Mouse (Mus musculus) forelimb bud, embryonic 11.5 days (tissue): Measurements from ENCODE around the gene Nfxl1.
"Not testable (repeated sequence)": the region's sequence is repeated elsewhere in the genome, so short reads cannot be mapped to it uniquely, and the experiment has no call there.

Experiments used
- DNase-seq: peaks from one replicate; pipeline ENCODE4 v3.0.0-alpha.2; 2012; ENCODE audit warnings: low read depth, low spot score

The Nfxl1 gene

DNA sequence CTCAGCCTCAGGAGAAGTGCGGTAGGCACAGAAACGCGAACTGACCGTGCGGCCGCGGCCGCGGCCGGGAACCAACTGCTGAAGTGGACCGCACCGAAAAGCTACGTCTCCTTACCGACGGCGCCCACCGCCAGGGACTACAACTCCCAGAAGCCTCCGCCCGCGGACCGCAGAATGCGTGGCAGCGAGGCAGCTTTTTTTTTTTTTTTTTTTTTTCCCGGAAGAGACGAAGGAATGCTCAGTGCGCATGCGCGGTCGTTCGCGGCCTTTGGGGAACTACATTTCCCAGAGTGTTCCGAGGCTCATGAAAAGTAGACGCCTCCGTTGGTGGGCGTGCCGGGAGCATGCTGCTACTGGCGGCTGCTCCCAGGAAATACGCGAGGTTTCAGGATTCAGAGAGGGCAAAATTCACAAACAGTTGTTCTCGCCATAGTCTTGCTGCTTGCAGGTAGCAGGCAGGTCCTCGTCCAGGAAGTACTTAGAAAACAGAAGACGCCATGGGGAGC, at the start of gene Nfxl1:
Gene Nfxl1, minus strand, starts transcription at position 141 of the 506 bp plus-strand sequence.
- DNase-seq, result peak; percentile 100

- no peak for DNase-seq
These were observed 43.7 kb upstream of the Nfxl1 start for GRCm38 (mm10) chr5:72603138-72603537.

GRCm38 (mm10) chr5:72601006-72601405, 41.5 kb upstream of the Nfxl1 start:
- peak; percentile 67 for DNase-seq

GRCm38 (mm10) chr5:72587192-72587681, 27.8 kb upstream of the Nfxl1 start, which contains the start of gene Gm5868:
Gene Gm5868, minus strand, starts transcription at chr5:72587551.
- no peak for DNase-seq

- not testable (repeated sequence) for DNase-seq
These were observed 27.2 kb upstream of the Nfxl1 start for GRCm38 (mm10) chr5:72586667-72587191.

DNA sequence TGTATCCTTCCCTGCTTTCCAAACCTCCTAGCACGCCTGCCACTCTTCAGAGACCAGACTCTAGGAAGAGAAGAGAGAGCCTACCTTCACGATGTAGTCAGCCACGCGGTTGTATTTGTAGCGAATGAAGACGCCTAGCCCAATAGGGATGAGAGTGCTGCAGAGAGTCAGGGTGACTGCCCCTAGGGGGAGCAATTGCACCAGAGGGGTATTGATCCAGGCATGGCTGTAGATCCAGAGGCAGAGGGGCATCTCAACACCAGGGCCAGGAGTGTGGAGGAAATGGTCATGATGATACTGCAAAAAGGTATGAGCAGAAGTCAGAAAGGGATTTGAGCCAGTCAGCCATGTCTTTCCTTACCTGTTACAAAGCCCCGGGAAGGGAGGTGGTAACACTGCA, 26.6 kb upstream of the Nfxl1 start:
- not testable (repeated sequence) for DNase-seq

DNA sequence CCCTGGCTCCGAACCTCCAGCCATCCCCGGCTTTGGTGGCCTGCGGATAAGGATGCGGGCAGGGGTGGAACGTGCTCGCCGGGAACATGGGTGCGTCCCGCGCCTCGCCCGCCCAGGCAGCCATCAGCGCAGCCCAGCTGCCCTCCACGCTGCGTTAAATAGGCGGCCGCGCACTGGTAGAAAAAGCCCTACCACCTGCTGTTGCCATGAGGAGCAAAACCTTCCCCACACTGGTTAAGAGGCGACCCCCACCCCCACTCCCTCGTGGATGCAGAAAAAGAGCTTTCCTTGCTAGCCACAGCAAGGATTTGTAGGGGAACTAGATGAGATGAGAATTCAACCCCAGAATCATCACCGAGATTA, 21.5 kb upstream of the Nfxl1 start, which contains the start of gene Zar1:
Gene Zar1, minus strand, starts transcription at position 285 of the 363 bp plus-strand sequence.
- not testable (repeated sequence) for DNase-seq

DNA sequence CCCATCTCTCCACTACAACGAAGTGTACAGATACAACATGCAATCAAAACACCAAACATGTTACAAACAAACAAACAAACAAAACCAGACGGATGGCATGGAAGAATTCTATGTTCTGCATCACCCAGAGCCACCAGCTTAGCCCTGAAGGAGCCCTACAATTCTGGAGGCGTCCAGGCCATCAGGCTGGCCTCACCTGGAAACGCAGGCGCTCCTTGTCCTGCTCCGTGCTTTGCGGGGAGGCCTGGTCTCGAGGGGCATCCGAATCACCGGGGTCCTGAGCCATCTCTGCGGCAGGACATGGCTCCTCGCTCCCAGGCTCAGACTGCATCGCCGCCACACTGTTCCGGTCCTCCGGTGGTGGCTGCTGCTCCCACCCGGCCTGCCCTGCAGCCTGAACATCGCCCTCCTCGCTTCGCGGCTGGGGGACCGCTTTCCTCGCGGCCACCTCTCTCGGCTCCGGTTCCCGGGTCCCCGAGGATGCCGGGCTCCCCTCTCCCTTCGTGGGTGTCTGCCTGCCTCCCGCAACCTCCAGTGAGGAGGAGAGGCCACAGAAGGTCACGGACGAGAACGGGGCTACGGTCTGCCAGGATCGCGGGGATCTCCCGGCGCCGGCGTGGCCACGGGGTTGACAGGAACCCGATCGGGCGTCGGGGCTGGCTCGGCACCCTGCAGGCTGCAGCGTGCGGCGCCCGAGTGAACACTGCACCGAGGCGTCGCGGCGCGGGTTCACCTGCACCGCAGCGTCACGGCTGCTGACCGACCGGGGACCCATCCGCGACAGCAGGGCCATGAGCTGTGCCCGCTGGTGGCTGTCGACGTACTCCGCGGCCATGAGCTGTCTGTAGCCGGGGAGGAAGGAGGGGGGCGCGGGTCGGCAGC, 20.8 kb upstream of the Nfxl1 start:
- DNase-seq, result not testable (repeated sequence)

DNA sequence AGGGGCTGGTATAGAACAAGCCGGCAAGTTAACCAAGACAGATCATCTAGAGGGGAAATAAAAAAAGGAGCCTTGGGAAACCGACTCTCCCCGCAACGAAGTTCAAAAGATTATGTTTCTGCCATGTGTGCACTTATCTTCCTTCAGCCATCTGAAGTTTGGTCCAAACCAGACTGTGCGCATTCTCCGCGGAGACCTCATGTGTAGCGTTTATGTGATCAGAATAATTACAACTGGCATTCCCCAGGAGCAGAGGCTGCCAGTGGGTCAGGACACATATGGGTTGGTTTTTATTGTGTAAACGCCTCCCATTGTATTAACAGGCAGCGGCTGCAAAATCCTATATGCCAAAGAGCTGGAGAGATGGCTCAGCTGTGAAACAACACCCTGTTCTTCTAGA, 20.1 kb upstream of the Nfxl1 start:
- DNase-seq, result not testable (repeated sequence)

- no peak for DNase-seq
These were observed 6.1 kb upstream of the Nfxl1 start for GRCm38 (mm10) chr5:72565621-72566020.

DNA sequence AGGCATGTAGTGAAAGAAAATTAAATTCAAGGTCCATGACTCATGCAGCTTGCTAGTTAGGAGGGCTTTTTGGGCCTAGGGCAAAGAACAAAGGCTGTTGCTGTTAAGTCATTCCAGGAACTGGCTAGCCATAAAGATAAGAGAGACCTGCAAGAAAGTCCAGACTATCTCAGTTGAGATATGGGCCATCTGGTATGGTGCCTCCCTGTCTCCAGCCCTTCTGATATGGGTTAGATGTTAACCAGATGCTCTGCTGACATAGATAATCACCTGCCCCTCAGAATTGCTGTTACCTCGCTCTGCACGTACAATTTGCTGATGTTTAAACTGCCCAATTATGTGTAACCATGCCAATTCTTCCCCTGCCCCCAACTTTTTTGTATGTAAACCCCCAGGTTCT, 3.7 kb upstream of the Nfxl1 start:
- not testable (repeated sequence) for DNase-seq

DNA sequence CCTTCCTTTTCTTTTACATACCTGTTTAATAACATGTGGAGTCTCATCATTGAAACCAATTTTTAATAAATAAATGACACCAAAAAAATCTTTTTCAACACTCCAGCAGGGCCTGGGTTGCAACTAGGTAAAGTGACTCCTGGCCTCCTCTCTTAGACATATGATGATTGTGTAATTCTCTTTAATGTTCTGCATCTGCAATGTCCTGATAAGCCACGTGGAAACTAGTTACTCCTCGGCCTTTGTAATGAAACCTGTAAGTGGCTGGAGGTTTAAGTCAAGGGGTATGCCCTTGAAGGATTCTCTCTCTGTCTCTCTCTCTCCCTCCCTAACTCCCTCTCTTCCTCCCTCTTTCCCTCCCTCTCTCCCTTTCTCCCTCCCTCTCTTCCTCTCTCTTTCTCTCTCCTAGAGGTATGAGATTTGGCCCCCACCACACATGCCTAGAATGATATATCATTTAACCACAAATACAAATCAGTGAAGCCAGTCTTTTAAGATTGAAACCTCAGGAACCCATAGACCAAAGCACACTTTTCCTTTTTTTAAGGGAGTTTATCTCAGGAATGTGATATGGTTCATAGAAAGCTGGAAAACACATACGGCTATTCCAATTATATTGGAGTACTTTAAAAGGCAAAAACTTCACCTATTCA, 1.6 kb upstream of the Nfxl1 start:
- no peak for DNase-seq

DNA sequence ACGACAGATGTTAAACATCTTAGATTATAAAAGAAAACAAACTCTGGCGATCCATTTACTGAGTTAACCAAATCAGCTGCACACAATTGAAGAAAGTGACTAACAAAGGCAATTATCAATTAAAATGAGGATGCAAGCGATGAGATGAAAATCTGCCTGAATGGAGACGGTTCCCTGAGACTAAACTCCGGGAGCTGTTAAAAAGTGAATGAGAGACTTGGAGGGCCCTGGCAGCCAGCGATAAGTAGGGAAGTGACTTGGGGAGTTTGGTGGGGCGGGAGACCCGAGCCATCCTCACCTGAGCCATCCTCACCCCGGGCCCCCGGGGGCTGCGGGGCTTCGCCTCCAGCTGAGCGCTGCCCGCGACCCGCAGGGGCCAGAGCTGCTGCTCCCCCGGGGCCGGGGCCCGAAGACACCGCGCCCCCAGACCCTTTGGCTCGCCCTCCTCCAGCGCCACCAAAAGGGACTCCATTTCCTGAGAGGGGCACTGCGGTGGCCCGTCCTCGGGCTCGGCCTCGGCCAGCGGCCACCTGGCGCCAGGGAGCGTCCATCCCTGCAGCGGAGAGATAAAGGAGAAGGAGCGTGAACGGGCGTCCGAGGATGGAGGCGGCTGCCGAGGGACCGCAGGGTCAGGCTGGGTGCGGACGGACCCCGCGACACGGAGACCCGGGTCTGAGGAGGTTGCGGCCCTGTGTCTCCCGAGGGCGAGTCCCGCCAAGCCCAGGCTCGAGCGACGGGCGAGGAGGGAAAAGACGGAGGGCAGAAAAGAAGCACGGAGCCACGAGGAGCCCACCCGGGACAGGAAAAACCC, 563 bp downstream of the Nfxl1 start:
- no peak for DNase-seq

DNA sequence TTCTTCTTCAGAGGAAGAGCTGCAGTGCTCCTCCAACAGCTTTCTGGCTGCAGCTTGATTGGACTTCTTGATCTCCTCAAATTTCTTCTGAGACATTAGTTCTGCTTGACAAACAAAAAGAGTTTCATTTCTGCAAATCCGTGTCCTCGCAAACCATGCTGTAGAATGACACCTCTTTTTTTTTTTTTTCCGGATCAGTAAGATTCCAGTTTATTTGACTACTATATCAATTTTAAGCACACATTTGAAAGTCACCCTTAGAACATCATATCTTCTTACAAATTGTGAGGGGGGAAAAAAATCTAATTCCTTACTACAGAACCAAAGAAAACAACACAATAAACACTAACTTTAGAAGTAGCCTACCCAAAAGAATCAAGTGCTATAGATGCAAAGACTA, 3.2 kb downstream of the Nfxl1 start:
- DNase-seq, result no peak

- no peak for DNase-seq
These were observed 8.3 kb downstream of the Nfxl1 start for GRCm38 (mm10) chr5:72551209-72551608.

- no peak for DNase-seq
These were observed 30.6 kb downstream of the Nfxl1 start for GRCm38 (mm10) chr5:72528896-72529295.

GRCm38 (mm10) chr5:72513808-72514207, 45.7 kb downstream of the Nfxl1 start:
- DNase-seq, result no peak

DNA sequence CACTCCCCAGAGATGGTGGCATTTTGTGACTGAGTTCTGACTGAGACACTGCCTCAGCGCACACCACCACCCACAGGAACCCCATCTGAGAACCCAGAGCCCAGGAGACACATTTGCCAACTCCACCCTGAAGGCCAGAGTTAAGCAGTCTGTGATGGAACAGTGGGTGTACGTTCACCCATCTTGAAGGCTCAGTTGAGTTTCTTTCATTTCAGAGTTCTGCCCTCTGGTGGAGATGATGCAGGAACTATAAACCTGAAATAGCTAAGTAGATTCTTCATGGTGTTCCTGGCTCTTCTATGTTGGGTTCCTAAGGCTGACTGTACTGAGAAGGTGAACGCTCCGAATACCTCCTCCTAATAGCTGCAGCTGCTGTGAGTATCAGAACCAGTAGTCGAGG, 53.7 kb downstream of the Nfxl1 start:
- peak; percentile 30 for DNase-seq

DNA sequence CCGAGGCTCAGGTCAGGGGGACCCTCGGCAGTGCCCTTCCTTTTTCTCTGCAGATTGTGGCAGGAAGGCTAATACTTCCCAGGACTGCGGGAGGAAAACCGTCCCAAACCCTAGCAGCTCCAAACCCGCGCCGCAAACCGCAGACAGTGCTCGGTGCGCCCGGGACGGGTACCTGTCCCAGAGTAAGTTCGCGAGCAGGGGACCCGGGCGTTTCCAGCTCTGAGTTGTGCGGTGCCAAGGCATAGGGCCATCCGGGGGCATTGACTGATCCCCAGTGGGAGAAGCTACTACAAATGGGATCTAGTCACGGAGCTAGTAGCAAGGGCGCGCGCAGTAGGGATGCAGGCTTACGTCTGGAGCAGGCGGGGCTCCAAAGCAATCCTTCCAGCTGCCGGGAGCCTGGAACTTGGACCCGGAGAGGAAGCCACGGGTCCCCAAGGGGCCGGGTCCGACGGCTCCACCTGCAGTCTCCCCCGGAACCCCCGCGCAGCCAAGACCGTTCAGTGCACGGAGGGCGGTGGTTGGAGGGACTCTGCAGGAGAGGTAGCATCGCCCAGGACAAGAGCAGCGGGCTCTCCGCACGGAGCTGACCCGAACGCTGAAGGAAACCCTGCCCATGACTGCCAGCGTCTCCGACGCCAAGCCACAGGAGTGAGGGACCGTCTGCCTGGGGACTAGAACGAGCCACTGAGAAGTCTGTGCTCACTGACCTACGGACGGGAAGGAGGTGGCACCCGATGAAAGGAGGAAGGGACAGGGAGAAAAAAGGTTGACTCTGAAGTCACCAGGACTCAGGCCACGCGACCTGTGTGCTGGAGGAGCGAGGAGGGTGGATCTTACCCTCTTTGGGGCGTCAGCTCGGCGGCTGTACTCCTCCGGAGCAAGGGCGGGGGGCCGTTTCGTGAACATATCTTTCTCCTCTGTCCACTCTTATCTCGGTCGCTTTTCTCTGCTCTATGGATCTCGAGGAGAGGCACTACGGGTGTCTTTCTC, 55.7 kb downstream of the Nfxl1 start, which contains the start of gene Corin:
Gene Corin, minus strand, starts transcription at position 943 of the 993 bp plus-strand sequence.
- no peak for DNase-seq

DNA sequence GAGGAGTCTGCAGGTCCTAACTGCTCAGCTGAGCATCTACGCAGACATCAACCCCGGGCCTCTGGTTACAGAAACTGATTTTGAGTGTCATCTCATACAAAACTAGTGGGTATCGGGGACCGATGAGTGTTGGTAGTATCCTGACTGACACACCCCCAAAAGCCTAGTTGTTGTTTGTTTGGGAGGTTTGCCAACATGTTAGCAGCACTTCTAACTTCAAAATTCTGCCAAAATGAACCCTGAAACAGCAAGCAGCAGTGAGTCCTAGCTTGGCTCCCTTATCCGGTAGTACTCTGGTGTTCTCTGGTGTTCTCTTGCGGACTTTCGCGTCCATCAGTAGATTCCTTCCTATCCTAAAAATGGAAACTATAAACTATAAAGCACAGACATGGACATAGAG, 56.7 kb downstream of the Nfxl1 start:
- DNase-seq, result no peak
